Mouse (Mus musculus): ENCODE data around the gene Fig4. TPM values are rescaled to one million over a fixed set of nuclear protein-coding genes. Genes with fewer than 3 reads are reported as not detected.

The Fig4 gene
- polyA plus RNA-seq, 1 experiment from 2014 or later: 28.7 TPM

DNA sequence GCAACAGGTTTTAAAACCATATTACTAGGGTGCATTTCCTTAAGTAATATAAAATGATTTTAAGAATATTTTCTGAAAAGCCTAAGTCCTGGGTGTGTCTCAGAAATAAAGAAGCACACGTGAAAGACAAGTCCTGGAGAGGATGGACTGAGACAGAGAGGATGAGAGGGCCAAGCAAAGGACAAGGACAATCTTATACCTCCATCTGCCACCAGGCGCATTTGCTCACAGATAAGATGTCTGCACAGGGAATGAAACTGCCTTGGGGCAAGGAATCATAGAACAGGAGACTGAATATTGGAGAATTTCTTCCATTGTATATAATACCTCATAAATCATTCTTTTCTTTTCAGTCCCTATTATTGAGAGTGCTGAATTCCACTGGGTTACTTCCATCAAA is 67.0 kb downstream of the Fig4 start:
- Histone ChIP-seq H3K4me1 (peaks cover 2% of the 10 kb centered on the region; the same call in 1 of the 2 replicates), H3K27me3 (replicated peaks) (no peaks in the 10 kb centered on the region), H3K4me2 (no peak overlapping the region), H3K36me3 (0 out of 2 replicates have a peak, but pooled peaks cover 3% of the 10 kb centered on the region), H3K4me3 (replicated peaks) (no peak overlapping the region), H3K9ac (replicated peaks) (no peak overlapping the region), H3K9me3 (replicated peaks) (no peaks in the 10 kb centered on the region), H3K27ac (replicated peaks) (no peak overlapping the region)
- WGBS: 89% methylated on average over 2 of the region's 2 CpGs
- ATAC-seq (ENCODE audit: low FRiP score): no peak

DNA sequence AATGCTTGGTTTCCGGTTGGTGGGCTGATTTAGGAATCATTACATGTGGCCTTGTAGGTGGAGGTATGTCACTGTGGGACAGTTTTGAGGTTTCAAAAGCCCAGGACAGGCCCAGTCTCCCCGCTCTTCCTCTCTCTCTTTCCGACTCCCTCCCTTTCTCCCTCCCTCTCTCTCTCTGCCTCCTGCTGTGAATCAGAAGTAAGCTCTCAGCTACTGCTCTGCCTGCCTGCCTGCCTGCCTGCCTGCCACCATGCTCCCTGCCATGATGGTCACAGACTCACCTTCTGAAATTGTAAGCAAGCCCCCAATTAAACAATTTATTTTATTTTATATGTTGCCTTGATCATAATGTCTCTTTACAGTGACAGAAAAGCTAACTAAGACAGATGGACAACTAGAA is 67.5 kb downstream of the Fig4 start:
- Histone ChIP-seq H3K9me3 (replicated peaks) (no peaks in the 10 kb centered on the region), H3K4me3 (replicated peaks) (no peak overlapping the region), H3K4me1 (peaks cover 2% of the 10 kb centered on the region; the same call in 1 of the 2 replicates), H3K9ac (replicated peaks) (no peak overlapping the region), H3K36me3 (0 out of 2 replicates have a peak, but pooled peaks cover 3% of the 10 kb centered on the region), H3K4me2 (no peak overlapping the region), H3K27ac (replicated peaks) (no peak overlapping the region), H3K27me3 (replicated peaks) (no peaks in the 10 kb centered on the region)
- no peak for ATAC-seq (ENCODE audit: low FRiP score)
- 76% methylated on average over 3 of the region's 3 CpGs for WGBS

DNA sequence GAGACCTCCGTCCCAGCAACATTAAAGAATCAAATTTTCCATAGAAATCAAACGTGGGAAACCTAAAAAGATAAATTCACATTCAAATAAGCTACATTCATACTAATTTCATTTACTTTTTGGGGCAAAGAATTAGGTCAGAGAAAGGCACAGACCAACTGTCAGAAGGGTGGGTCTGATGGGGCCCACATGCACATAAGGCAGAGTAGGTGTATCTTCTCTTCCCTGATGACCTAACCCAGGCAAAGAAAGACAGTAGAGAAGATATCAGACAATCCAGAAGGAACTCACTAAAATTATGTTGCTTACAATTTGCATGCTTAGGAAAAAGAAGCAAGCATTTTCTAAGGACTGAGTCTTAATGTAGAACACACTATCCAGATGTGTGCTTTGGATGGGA is 67.9 kb downstream of the Fig4 start:
- ATAC-seq (ENCODE audit: low FRiP score): no peak
- no peak overlapping the region for H3K4me2 ChIP-seq
- H3K36me3 ChIP-seq: 0 out of 2 replicates have a peak, but pooled peaks cover 3% of the 10 kb centered on the region
- H3K4me1 ChIP-seq: peaks cover 2% of the 10 kb centered on the region; the same call in 1 of the 2 replicates
- no peaks in the 10 kb centered on the region for H3K27me3 ChIP-seq (replicated peaks)
- WGBS: 96% methylated on average over 2 of the region's 2 CpGs
- H3K9me3 ChIP-seq (replicated peaks): no peaks in the 10 kb centered on the region
- no peak overlapping the region for H3K27ac ChIP-seq (replicated peaks)
- no peak overlapping the region for H3K4me3 ChIP-seq (replicated peaks)
- no peak overlapping the region for H3K9ac ChIP-seq (replicated peaks)

DNA sequence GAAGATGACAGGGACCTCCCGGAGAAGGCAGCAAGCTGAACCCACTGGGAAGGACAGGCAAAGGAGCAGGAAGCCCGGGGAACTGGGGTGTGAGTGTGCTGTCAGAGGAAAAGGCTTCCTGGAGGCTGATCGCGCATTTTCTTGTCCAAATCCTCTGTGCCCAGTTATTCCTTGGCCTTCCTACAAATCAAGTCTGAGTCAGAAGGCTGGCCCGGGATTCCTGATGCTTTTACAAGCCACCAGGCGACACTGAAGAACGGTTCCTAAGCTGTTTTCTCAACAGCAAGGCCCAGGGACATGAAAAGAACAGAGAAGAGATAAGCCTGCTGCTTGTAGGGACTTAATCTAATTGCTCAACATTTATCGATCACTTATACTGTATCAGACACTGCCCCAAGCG is 68.5 kb downstream of the Fig4 start:
- Histone ChIP-seq H3K9ac (replicated peaks) (no peak overlapping the region), H3K4me2 (no peak overlapping the region), H3K4me3 (replicated peaks) (no peak overlapping the region), H3K27ac (replicated peaks) (no peak overlapping the region), H3K36me3 (0 out of 2 replicates have a peak, but pooled peaks cover 3% of the 10 kb centered on the region), H3K27me3 (replicated peaks) (no peaks in the 10 kb centered on the region), H3K4me1 (peaks cover 2% of the 10 kb centered on the region; the same call in 1 of the 2 replicates), H3K9me3 (replicated peaks) (no peaks in the 10 kb centered on the region)
- 75% methylated on average over 9 of the region's 9 CpGs for WGBS
- ATAC-seq (ENCODE audit: low FRiP score): no peak

DNA sequence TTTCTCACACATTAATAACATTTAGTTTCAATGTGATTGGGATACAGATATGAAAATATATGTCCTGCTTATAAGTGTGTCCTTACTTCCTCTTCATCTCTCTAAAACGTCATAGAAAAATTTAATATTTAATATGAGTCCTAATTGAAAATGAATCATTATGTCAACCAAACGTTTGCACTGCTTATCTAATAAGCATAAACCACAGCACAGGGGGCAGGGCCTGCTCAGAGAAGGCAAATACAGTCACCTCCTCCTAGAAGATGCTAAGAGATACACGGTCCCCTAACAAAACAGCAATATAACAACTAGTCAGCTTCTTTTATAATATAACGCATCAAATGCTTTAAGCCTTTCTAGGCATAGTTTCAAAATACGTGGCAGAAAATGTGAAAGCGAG is 69.9 kb downstream of the Fig4 start:
- H3K4me1 ChIP-seq: peaks cover 2% of the 10 kb centered on the region; the same call in 1 of the 2 replicates
- H3K4me3 ChIP-seq (replicated peaks): no peak overlapping the region
- no peak overlapping the region for H3K27ac ChIP-seq (replicated peaks)
- no peak for ATAC-seq (ENCODE audit: low FRiP score)
- no peak overlapping the region for H3K4me2 ChIP-seq
- H3K9me3 ChIP-seq (replicated peaks): no peaks in the 10 kb centered on the region
- WGBS: 87% methylated on average over 6 of the region's 6 CpGs
- no peaks in the 10 kb centered on the region for H3K36me3 ChIP-seq
- H3K9ac ChIP-seq (replicated peaks): no peak overlapping the region
- no peaks in the 10 kb centered on the region for H3K27me3 ChIP-seq (replicated peaks)

DNA sequence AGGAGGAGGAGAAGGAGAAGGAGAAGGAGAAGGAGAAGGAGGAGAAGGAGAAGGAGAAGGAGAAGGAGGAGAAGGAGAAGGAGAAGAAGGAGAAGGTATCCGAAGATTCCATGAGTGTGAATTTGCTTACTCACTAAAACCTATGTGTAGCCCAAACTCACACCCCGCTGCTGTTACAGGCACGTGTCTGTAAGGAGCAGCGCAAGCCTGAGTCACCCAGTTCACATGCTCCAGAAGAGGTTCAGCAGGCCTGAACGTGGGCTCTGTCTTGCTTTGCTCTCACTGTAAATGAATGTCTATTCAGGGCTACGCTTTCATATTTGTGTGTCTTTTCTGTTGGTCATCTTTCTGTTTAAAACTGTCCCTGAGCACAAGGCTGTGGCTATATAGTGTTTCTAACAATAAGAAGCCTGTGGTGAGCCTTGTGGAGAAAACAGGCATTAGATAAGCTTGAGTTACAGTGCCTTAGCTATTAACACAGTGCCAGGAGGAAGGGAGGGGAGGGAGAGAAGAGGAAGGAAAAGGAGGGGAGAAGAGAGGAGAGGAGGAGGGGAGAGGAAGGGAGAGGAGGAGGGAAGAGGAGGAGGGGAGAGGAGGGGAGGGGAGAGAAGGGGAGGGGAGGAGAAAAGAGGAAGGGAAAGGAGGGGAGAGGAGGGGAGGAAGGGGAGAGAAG is 71.8 kb downstream of the Fig4 start:
- 83% methylated on average over 6 of the region's 6 CpGs for WGBS
- Histone ChIP-seq H3K36me3 (no peaks in the 10 kb centered on the region), H3K27me3 (replicated peaks) (no peaks in the 10 kb centered on the region), H3K9me3 (replicated peaks) (no peaks in the 10 kb centered on the region), H3K27ac (replicated peaks) (no peak overlapping the region), H3K4me2 (no peak overlapping the region), H3K4me1 (peaks cover 2% of the 10 kb centered on the region; the same call in 1 of the 2 replicates), H3K4me3 (replicated peaks) (no peak overlapping the region), H3K9ac (replicated peaks) (no peak overlapping the region)
- ATAC-seq (ENCODE audit: low FRiP score): no peak

DNA sequence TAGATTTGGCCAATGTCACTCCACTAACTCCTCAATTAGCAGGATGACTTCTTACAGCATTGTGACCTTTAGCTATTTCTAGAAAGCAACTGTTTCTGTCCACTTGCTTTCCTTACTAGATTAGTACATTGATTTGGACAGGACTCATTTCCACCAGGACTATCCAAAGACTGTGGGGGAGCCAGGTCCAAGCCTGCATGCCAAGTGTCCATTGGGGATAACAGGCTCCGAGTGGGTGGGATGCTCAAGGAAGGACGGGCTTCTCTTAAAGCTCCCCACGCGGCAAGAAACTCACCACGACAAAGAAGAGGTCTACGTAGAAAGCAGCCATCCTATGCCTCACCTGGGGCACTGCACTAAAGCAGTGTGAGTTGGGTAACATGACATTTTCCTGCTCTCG is 75.4 kb downstream of the Fig4 start:
- Histone ChIP-seq H3K27me3 (replicated peaks) (no peaks in the 10 kb centered on the region), H3K4me2 (no peak overlapping the region), H3K9me3 (replicated peaks) (no peaks in the 10 kb centered on the region), H3K27ac (replicated peaks) (no peak overlapping the region), H3K36me3 (0 out of 2 replicates have a peak, but pooled peaks cover 2% of the 10 kb centered on the region), H3K9ac (replicated peaks) (no peak overlapping the region), H3K4me3 (replicated peaks) (no peak overlapping the region), H3K4me1 (no peaks in the 10 kb centered on the region)
- no peak for ATAC-seq (ENCODE audit: low FRiP score)
- WGBS: 83% methylated on average over 7 of the region's 7 CpGs

DNA sequence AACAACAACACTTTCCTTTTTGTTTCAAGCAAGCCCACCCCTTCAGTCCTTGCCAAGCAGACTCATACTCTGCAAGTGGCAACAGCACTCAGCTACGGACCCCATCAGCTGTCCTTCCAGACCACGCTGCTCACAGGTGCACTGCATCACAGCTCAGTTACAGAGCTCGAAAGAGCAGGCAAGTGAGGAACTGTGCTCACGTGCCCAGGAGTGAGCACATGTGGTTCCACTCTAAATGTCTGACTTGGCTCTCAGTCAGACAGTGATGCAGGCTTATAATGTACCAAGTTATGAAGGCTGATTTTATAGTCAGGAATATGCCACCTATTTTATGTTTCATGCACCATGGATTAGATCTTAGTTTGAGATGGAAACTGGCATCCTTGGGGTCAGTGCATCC is 79.6 kb downstream of the Fig4 start:
- Histone ChIP-seq H3K27ac (replicated peaks) (no peak overlapping the region), H3K4me1 (no peaks in the 10 kb centered on the region), H3K4me2 (no peak overlapping the region), H3K9ac (replicated peaks) (no peak overlapping the region), H3K36me3 (0 out of 2 replicates have a peak, but pooled peaks cover 2% of the 10 kb centered on the region), H3K9me3 (replicated peaks) (no peaks in the 10 kb centered on the region), H3K27me3 (replicated peaks) (no peaks in the 10 kb centered on the region), H3K4me3 (replicated peaks) (no peak overlapping the region)
- 73% methylated on average over 4 of the region's 4 CpGs for WGBS
- ATAC-seq (ENCODE audit: low FRiP score): no peak

DNA sequence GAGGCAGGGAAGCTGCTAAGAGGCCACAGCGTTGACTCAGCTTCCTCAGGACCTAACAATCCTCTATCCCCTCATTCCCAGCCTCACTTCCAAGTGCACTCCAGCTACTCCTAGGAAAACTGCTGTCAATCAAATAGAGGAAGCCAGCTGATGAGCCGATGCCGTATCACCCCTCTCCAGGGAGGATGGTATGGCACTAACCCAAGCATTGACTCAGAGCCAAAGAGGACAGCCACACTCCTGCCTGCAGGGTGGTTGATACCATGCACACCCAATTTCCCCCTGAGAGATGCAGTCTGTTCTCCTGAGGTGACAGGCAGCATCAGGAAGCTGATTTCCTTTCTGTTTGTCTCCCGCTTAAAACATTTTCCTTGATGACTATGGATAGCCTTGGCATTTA is 81.9 kb downstream of the Fig4 start:
- Histone ChIP-seq H3K36me3 (0 out of 2 replicates have a peak, but pooled peaks cover 2% of the 10 kb centered on the region), H3K4me3 (replicated peaks) (no peak overlapping the region), H3K27me3 (replicated peaks) (no peaks in the 10 kb centered on the region), H3K4me1 (no peaks in the 10 kb centered on the region), H3K9me3 (replicated peaks) (no peaks in the 10 kb centered on the region), H3K9ac (replicated peaks) (no peak overlapping the region), H3K27ac (replicated peaks) (no peak overlapping the region), H3K4me2 (no peak overlapping the region)
- WGBS: 73% methylated on average over 4 of the region's 4 CpGs
- ATAC-seq (ENCODE audit: low FRiP score): no peak

DNA sequence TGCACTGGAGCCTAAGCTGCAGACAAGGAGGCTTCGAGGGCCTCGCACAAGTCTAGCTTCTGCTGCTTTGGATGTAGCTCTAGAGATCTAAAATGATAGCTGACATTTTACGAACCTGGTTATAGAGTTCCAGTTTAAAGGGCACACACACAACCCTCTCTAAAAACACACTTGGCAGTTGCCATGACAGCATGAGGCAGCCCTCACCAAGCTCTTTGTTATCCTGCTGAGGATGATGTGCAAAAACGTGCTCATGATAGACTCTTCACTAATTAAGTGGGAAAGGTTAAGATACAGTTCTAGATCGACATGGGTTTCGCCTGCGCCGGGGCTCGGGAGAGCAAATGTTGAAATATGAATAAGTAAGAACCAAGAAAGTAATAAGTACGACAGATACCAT is 84.2 kb downstream of the Fig4 start:
- no peak for ATAC-seq (ENCODE audit: low FRiP score)
- Histone ChIP-seq H3K27me3 (replicated peaks) (no peaks in the 10 kb centered on the region), H3K27ac (replicated peaks) (no peak overlapping the region), H3K9me3 (replicated peaks) (no peaks in the 10 kb centered on the region), H3K4me1 (no peaks in the 10 kb centered on the region), H3K9ac (replicated peaks) (no peak overlapping the region), H3K36me3 (0 out of 2 replicates have a peak, but pooled peaks cover 2% of the 10 kb centered on the region), H3K4me2 (no peak overlapping the region), H3K4me3 (replicated peaks) (no peak overlapping the region)
- WGBS: 84% methylated on average over 10 of the region's 10 CpGs

DNA sequence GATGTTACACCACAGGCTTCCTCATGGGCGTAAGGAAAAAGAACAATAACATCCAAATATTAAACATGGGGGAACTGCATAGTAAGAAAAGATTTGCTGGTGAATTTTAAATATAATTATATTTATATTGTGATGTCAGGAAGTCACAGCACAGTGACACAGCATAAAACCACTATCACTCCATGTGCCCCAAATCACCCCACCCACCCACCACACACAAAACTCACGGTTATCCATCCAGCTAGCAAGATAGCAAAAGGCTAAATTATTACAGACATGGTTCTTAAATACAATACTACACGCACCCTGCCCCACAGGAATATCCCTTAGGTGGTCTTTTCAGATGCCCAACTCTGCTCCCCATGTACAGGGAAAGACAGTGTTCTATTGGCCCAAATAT is 89.0 kb downstream of the Fig4 start:
- H3K9me3 ChIP-seq (replicated peaks): no peaks in the 10 kb centered on the region
- 91% methylated on average over 3 of the region's 3 CpGs for WGBS
- no peak overlapping the region for H3K27ac ChIP-seq (replicated peaks)
- H3K27me3 ChIP-seq (replicated peaks): no peaks in the 10 kb centered on the region
- H3K9ac ChIP-seq (replicated peaks): no peak overlapping the region
- no peak overlapping the region for H3K4me2 ChIP-seq
- H3K36me3 ChIP-seq: no peaks in the 10 kb centered on the region
- no peak for ATAC-seq (ENCODE audit: low FRiP score)
- H3K4me1 ChIP-seq: peaks cover 5% of the 10 kb centered on the region; the same call in 1 of the 2 replicates
- H3K4me3 ChIP-seq (replicated peaks): no peak overlapping the region

DNA sequence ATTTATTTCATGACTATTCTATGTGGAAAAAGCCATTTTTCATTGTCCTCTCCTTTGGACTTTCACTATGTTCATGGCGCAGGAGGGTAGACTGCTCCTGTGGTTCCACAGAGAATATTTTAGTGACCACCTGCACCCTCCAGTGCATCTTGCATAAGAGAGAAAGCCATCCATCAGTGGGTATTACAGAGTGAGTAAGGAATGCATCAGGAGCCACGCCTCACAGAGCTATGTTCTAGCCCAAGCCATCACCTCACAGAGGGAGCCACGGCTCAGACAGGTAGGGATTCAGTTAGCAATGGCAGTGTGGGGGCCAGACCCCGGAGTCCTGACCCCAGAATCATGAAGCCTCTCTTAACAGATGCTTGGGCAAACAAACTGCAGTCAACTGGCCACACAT is 93.5 kb downstream of the Fig4 start:
- 70% methylated on average over 4 of the region's 4 CpGs for WGBS
- H3K27ac ChIP-seq (replicated peaks): peak overlapping the region; percentile 9; the same call in 1 of the 2 replicates
- H3K36me3 ChIP-seq: 0 out of 2 replicates have a peak, but pooled peaks cover 4% of the 10 kb centered on the region

More for the DNA sequence above, 93.5 kb downstream of the Fig4 start:
- Histone ChIP-seq H3K4me1 (peaks cover 5% of the 10 kb centered on the region; the same call in 1 of the 2 replicates), H3K4me2 (no peak overlapping the region), H3K9me3 (replicated peaks) (no peaks in the 10 kb centered on the region), H3K9ac (replicated peaks) (no peak overlapping the region), H3K4me3 (replicated peaks) (no peak overlapping the region), H3K27me3 (replicated peaks) (no peaks in the 10 kb centered on the region)
- ATAC-seq (ENCODE audit: low FRiP score): peak; percentile 45; the same call in 1 of the 2 replicates

Measured in neural tube, embryonic 15.5 days (tissue).